Mouse (Mus musculus): ENCODE data around the gene Vstm2l. TPM values are rescaled to one million over a fixed set of nuclear protein-coding genes. Genes with fewer than 3 reads are reported as not detected.
A peak's percentile ranks its signal among the peaks of the same experiment; 100 is the strongest.

Vstm2l gene
- total RNA-seq (2021): 100 to 1,000 TPM; 259 to 272 TPM
- long read RNA-seq, experiment 1, transcript Vstm2l-201 (4 exons, 1,363 nt): major isoform, 183 of 194 reads
- long read RNA-seq, experiment 1, partial matches to known transcripts: 1 of 194 reads
- long read RNA-seq, experiment 1, other reads (novel, unspliced or antisense): 10 of 194 reads
- long read RNA-seq, experiment 2, transcript Vstm2l-201 (4 exons, 1,363 nt): major isoform, 217 of 232 reads
- long read RNA-seq, experiment 2, partial matches to known transcripts: 12 of 232 reads
- long read RNA-seq, experiment 2, other reads (novel, unspliced or antisense): 3 of 232 reads

- intact Hi-C loops (cut with DNase I): loop anchor here (2.0 kb wide), 1 partner anchor 35 kb away; no protein-coding TSS in a partner anchor
- peak; percentile 74 to 82 for DNase-seq (ENCODE audit: low spot score in 2 of 2)
Measured at GRCm38 (mm10) chr2:157914105-157914764, at the start of gene Vstm2l. Gene Vstm2l (plus strand): TSS chr2:157914653.

GRCm38 (mm10) chr2:157867126-157867525, 47.3 kb upstream of the Vstm2l start:
- intact Hi-C loops (cut with DNase I): no loop called here
- DNase-seq (ENCODE audit: low spot score in 2 of 2): no peak

GRCm38 (mm10) chr2:157870247-157870646, 44.2 kb upstream of the Vstm2l start:
- intact Hi-C loops (cut with DNase I): no loop called here
- no peak for DNase-seq (ENCODE audit: low spot score in 2 of 2)

GRCm38 (mm10) chr2:157873223-157873622, 41.2 kb upstream of the Vstm2l start:
- intact Hi-C loops (cut with DNase I): no loop called here
- peak; percentile 40 to 69 for DNase-seq (ENCODE audit: low spot score in 2 of 2)

GRCm38 (mm10) chr2:157873691-157874090, 40.8 kb upstream of the Vstm2l start:
- intact Hi-C loops (cut with DNase I): no loop called here
- DNase-seq (ENCODE audit: low spot score in 2 of 2): no peak

GRCm38 (mm10) chr2:157875111-157875510, 39.3 kb upstream of the Vstm2l start:
- DNase-seq (ENCODE audit: low spot score in 2 of 2): peak in 1 of 2 experiments; percentile 15
- intact Hi-C loops (cut with DNase I): loop anchor here (5.0 kb wide), 1 partner anchor 73 kb away; no protein-coding TSS in a partner anchor

GRCm38 (mm10) chr2:157877394-157877793, 37.1 kb upstream of the Vstm2l start:
- intact Hi-C loops (cut with DNase I): loop anchor here (5.0 kb wide), 1 partner anchor 75 kb away; no protein-coding TSS in a partner anchor
- DNase-seq (ENCODE audit: low spot score in 2 of 2): no peak

GRCm38 (mm10) chr2:157877967-157878366, 36.5 kb upstream of the Vstm2l start:
- intact Hi-C loops (cut with DNase I): loop anchor here (2.0 to 5.0 kb wide), 2 partner anchors 37 to 76 kb away; partner anchors contain the start of gene Vstm2l
- peak; percentile 54 to 82 for DNase-seq (ENCODE audit: low spot score in 2 of 2)

GRCm38 (mm10) chr2:157881939-157882338, 32.5 kb upstream of the Vstm2l start:
- no peak for DNase-seq (ENCODE audit: low spot score in 2 of 2)
- intact Hi-C loops (cut with DNase I): no loop called here

- no peak for DNase-seq (ENCODE audit: low spot score in 2 of 2)
- intact Hi-C loops (cut with DNase I): no loop called here
Measured at GRCm38 (mm10) chr2:157887275-157888025, 27.0 kb upstream of the Vstm2l start.

GRCm38 (mm10) chr2:157891166-157891565, 23.3 kb upstream of the Vstm2l start:
- intact Hi-C loops (cut with DNase I): no loop called here
- DNase-seq (ENCODE audit: low spot score in 2 of 2): no peak

GRCm38 (mm10) chr2:157897131-157897530, 17.3 kb upstream of the Vstm2l start:
- intact Hi-C loops (cut with DNase I): no loop called here

GRCm38 (mm10) chr2:157913204-157913636, 1.2 kb upstream of the Vstm2l start:
- intact Hi-C loops (cut with DNase I): no loop called here
- DNase-seq (ENCODE audit: low spot score in 2 of 2): peak; percentile 45 to 59

More at GRCm38 (mm10) chr2:157897131-157897530, 17.3 kb upstream of the Vstm2l start:
- DNase-seq (ENCODE audit: low spot score in 2 of 2): no peak

GRCm38 (mm10) chr2:157913705-157914104, 748 bp upstream of the Vstm2l start:
- DNase-seq (ENCODE audit: low spot score in 2 of 2): peak; percentile 39 to 60
- intact Hi-C loops (cut with DNase I): loop anchor here (2.0 kb wide), 1 partner anchor 35 kb away; no protein-coding TSS in a partner anchor

- intact Hi-C loops (cut with DNase I): loop anchor here (2.0 kb wide), 1 partner anchor 36 kb away; no protein-coding TSS in a partner anchor
- DNase-seq (ENCODE audit: low spot score in 2 of 2): peak; percentile 58 to 59
Measured at GRCm38 (mm10) chr2:157914889-157915517, 550 bp downstream of the Vstm2l start.

- DNase-seq (ENCODE audit: low spot score in 2 of 2): no peak
- intact Hi-C loops (cut with DNase I): no loop called here
Measured at GRCm38 (mm10) chr2:157918529-157918928, 4.1 kb downstream of the Vstm2l start.

GRCm38 (mm10) chr2:157921551-157921950, 7.1 kb downstream of the Vstm2l start:
- DNase-seq (ENCODE audit: low spot score in 2 of 2): no peak
- intact Hi-C loops (cut with DNase I): loop anchor here (10.0 kb wide), 1 partner anchor 287 kb away; no protein-coding TSS in a partner anchor

GRCm38 (mm10) chr2:157923406-157923805, 9.0 kb downstream of the Vstm2l start:
- intact Hi-C loops (cut with DNase I): loop anchor here (10.0 kb wide), 1 partner anchor 289 kb away; no protein-coding TSS in a partner anchor
- DNase-seq (ENCODE audit: low spot score in 2 of 2): no peak

- intact Hi-C loops (cut with DNase I): loop anchor here (10.0 kb wide), 1 partner anchor 290 kb away; no protein-coding TSS in a partner anchor
- peak in 1 of 2 experiments; percentile 34 for DNase-seq (ENCODE audit: low spot score in 2 of 2)
Measured at GRCm38 (mm10) chr2:157924504-157924903, 10.1 kb downstream of the Vstm2l start.
